Mouse (Mus musculus) stomach, embryonic 15.5 days (tissue): ENCODE data around the gene Cflar. TPM values are rescaled to one million over a fixed set of nuclear protein-coding genes. Genes with fewer than 3 reads are reported as not detected.
"Not testable (repeated sequence)": the region's sequence is repeated elsewhere in the genome, so short reads cannot be mapped to it uniquely, and the experiment has no call there.

Experiments
- ATAC-seq: fragments of 200-750 bp; cut with Nextera tagmentation; 2 replicates; pipeline ENCODE4 v1.8.0; 2017; ENCODE audit warnings: low read depth, moderate number of reproducible peaks, moderate TSS enrichment; ENCODE audit not compliant: insufficient read depth, low FRiP score
- H3K27ac ChIP-seq: fragments of 300-500 bp; sonication (generic); 2 replicates; pipeline ENCODE4 v1.5.1; 2015; ENCODE audit warnings: mild to moderate bottlenecking, inconsistent platforms
- H3K27me3 ChIP-seq: fragments of 300-500 bp; sonication (generic); replicated peaks from 2 replicates; pipeline ENCODE4 v1.6.1; 2015; ENCODE audit warnings: inconsistent platforms
- H3K36me3 ChIP-seq: fragments of 300-500 bp; sonication (generic); 2 replicates; pipeline ENCODE4 v1.6.1; 2015; ENCODE audit warnings: inconsistent platforms
- H3K4me1 ChIP-seq: fragments of 300-500 bp; sonication (generic); 2 replicates; pipeline ENCODE4 v1.6.1; 2015; ENCODE audit warnings: inconsistent platforms
- H3K4me2 ChIP-seq: fragments of 300-500 bp; sonication (generic); 2 replicates; pipeline ENCODE4 v1.6.1; 2015; ENCODE audit warnings: mild to moderate bottlenecking, inconsistent platforms
- H3K4me3 ChIP-seq: fragments of 300-500 bp; sonication (generic); replicated peaks from 2 replicates; pipeline ENCODE4 v1.5.1; 2015; ENCODE audit warnings: inconsistent platforms
- H3K9ac ChIP-seq: fragments of 300-500 bp; sonication (generic); 2 replicates; pipeline ENCODE4 v1.6.1; 2015; ENCODE audit warnings: inconsistent platforms
- H3K9me3 ChIP-seq: fragments of 300-500 bp; sonication (generic); 2 replicates; pipeline ENCODE4 v1.6.1; 2016; ENCODE audit warnings: inconsistent platforms
- WGBS: fragments of 180-500 bp; shearing (Covaris S2); methylation state at CpG from one replicate; pipeline ENCODE4 v1.1.7; 2015; 5-methylcytosine and 5-hydroxymethylcytosine counted together
- polyA plus RNA-seq: library from polyadenylated mRNA; unstranded; fragments of >200 nt; fragmentation: Nextera tagmentation; extraction: Ambion mirVana; gene quantifications from 2 replicates; pipeline ENCODE4 v1.2.1, GENCODE M21; 2015

The Cflar gene
- polyA plus RNA-seq, 1 experiment from 2014 or later: 38.2 TPM

DNA sequence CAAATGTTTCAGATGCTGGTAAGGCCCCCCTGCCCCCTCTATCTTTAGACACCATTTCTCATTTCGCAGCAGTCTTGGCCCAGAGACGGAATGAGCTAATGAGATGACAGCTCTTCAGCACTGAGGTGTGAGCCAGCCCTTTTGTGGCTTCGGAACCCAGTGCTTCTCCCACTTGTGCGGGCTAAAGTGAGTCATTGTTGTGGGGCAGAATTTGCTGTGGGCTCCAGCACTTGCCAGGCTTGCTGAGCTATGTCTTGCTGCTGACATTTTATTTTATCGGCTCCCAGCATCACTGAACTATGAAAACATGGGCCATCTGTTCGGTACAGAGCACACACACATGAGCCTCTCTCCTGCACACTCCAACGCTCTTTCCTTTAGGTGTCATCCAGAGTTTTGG, 28.2 kb downstream of the Cflar start:
- WGBS: 91% methylated on average over 7 of the region's 7 CpGs
- Histone ChIP-seq H3K9me3 (no peaks in the 10 kb centered on the region), H3K27me3 (no peaks in the 10 kb centered on the region), H3K4me2 (no peak overlapping the region), H3K36me3 (peaks cover 46% of the 10 kb centered on the region), H3K27ac (no peak overlapping the region), H3K9ac (no peak overlapping the region), H3K4me3 (no peak overlapping the region), H3K4me1 (no peaks in the 10 kb centered on the region)
- ATAC-seq: no peak

DNA sequence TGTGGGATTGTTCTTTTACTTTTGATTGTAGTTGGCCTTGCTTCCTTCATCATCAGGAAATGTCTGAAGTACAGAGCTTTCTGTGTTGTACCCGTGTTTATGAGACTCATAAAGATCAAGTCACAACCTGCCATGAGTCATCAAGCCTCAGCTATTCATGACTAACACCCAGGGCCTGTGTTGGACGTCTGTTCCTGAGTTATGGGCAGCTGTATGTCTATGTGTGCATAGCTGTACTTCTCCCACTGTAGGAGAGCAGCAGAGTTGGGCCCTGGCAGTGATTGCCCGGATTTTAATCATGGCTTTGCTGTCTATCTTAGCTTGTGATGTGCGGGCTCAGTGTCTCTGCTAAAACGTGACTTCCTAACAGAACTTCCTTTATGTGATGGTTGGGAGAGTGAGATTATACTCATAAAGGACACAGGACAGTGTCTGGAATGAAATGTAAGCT, 31.3 kb downstream of the Cflar start:
- WGBS: 71% methylated on average over 5 of the region's 5 CpGs
- Histone ChIP-seq H3K4me1 (no peaks in the 10 kb centered on the region), H3K9me3 (no peaks in the 10 kb centered on the region), H3K36me3 (peaks cover 44% of the 10 kb centered on the region), H3K4me2 (no peak overlapping the region), H3K4me3 (no peak overlapping the region), H3K27me3 (no peaks in the 10 kb centered on the region), H3K27ac (no peak overlapping the region), H3K9ac (no peak overlapping the region)
- ATAC-seq: no peak

- WGBS: 84% methylated on average over 6 of the region's 6 CpGs
These were observed 31.9 kb downstream of the Cflar start for GRCm38 (mm10) chr1:58743252-58743651.

GRCm38 (mm10) chr1:58744645-58745044, 33.3 kb downstream of the Cflar start:
- ATAC-seq: no peak
- H3K9ac ChIP-seq: no peak overlapping the region
- H3K4me1 ChIP-seq: no peaks in the 10 kb centered on the region
- no peaks in the 10 kb centered on the region for H3K9me3 ChIP-seq
- H3K27ac ChIP-seq: no peak overlapping the region
- WGBS: 86% methylated on average over 7 of the region's 7 CpGs
- no peak overlapping the region for H3K4me3 ChIP-seq
- H3K36me3 ChIP-seq: peaks cover 54% of the 10 kb centered on the region
- H3K27me3 ChIP-seq: no peaks in the 10 kb centered on the region
- no peak overlapping the region for H3K4me2 ChIP-seq

More at GRCm38 (mm10) chr1:58743252-58743651, 31.9 kb downstream of the Cflar start:
- Histone ChIP-seq H3K4me1 (no peaks in the 10 kb centered on the region), H3K4me3 (no peak overlapping the region), H3K27me3 (no peaks in the 10 kb centered on the region), H3K4me2 (no peak overlapping the region), H3K27ac (no peak overlapping the region), H3K36me3 (peaks cover 48% of the 10 kb centered on the region), H3K9me3 (no peaks in the 10 kb centered on the region), H3K9ac (no peak overlapping the region)
- ATAC-seq: no peak

DNA sequence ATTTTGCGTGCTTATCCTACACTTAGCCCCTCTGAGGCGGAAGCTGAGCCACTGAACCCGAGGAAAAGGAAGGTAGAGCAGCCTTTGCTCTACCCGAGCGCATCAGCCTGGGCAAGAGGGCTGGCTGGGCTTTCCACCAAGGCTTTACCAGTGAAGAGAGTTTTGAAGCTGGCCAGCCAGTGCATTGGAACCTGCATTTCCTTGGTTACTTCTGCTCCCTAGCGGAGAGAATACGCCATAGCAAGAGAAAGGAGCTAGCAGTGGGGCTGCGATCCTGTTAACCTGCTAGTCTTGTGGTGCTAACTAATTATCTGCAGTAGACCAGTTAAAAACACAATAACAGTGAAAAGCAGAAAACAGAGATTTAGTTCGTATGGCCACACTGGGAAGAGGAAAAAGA, 35.6 kb downstream of the Cflar start:
- no peaks in the 10 kb centered on the region for H3K27me3 ChIP-seq
- H3K4me3 ChIP-seq: no peak overlapping the region
- ATAC-seq: no peak
- H3K9me3 ChIP-seq: no peaks in the 10 kb centered on the region
- H3K9ac ChIP-seq: no peak overlapping the region
- peaks cover 38% of the 10 kb centered on the region for H3K36me3 ChIP-seq
- H3K27ac ChIP-seq: no peak overlapping the region
- H3K4me2 ChIP-seq: no peak overlapping the region
- 70% methylated on average over 9 of the region's 9 CpGs for WGBS
- no peaks in the 10 kb centered on the region for H3K4me1 ChIP-seq

- Histone ChIP-seq H3K4me2 (no peak overlapping the region), H3K27me3 (no peaks in the 10 kb centered on the region), H3K4me3 (no peak overlapping the region), H3K27ac (no peak overlapping the region), H3K9me3 (no peaks in the 10 kb centered on the region), H3K36me3 (peaks cover 8% of the 10 kb centered on the region; the same call in 1 of the 2 replicates), H3K9ac (no peak overlapping the region), H3K4me1 (no peaks in the 10 kb centered on the region)
- no peak for ATAC-seq
- 91% methylated on average over 3 of the region's 3 CpGs for WGBS
These were observed 48.1 kb downstream of the Cflar start for GRCm38 (mm10) chr1:58759451-58759850.

DNA sequence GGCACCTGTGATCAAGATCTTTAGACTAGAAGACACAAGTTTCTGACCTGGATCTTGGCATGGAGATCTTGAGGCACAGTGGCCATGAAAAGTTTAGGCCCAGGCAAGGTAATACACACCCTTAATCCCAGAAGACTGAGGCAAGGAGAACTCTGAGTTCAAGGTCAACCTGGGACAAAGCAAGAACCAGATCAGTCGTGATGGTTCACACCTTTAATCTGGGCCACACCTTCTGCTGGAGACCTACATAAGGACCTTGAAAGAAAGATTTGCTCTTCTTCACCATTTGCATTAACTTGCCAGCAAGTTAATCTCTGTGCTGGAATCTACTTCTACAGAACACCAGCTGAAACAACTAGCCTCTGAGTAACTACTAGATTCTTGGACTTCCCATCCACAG, 49.3 kb downstream of the Cflar start:
- Histone ChIP-seq H3K4me1 (no peaks in the 10 kb centered on the region), H3K4me2 (no peak overlapping the region), H3K36me3 (0 out of 2 replicates have a peak, but pooled peaks cover 3% of the 10 kb centered on the region), H3K4me3 (no peak overlapping the region), H3K9me3 (no peaks in the 10 kb centered on the region), H3K27me3 (no peaks in the 10 kb centered on the region), H3K9ac (no peak overlapping the region), H3K27ac (no peak overlapping the region)
- no peak for ATAC-seq
- 74% methylated on average over 1 of the region's 1 CpGs for WGBS

DNA sequence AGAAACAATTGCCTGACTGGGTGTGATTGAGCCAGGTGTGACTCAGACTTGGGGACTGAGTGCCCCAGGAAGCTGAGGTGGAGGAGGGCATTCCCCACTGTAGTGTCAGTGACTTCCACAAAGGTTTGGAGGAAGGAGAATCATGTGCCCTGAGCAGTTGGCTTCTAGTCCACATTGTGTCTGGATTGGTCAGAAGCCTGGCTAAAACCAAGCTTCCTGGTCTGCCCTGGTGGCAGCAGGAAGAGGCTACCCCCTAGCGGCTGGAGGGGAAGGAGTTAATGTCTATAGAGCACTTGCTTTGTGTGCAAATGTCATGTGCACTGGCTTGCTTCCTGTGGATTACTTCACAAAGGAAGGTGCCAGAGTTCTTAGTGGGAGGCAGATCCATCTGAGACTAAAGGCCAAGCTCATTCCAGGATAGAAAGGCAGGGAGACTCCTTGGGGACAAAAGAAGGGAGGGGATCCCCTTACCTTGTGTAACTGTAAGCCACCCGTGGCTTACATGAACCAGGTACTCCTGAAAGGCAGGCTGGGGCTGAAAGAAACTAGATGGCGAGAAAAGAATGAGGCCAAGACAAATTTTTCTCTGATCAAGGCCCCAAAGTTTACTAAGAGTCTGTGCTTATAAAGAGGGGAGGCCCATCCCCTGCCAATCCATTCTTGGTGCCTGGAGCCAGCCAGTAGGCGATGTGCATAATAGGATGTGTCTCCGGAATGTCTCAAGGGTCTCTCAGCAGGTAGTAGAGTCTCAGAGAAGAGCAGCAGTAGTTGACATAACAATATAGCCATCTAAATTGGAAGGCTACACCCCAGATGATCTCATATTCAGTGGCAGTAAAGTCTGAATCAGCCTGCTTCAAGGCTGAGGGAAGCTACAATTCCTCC, 50.3 kb downstream of the Cflar start:
- H3K4me3 ChIP-seq, ATAC-seq, H3K27me3 ChIP-seq, H3K36me3 ChIP-seq, H3K27ac ChIP-seq, H3K4me1 ChIP-seq, H3K9me3 ChIP-seq, H3K9ac ChIP-seq, H3K4me2 ChIP-seq: not testable (repeated sequence)
- WGBS: 76% methylated on average over 5 of the region's 5 CpGs

DNA sequence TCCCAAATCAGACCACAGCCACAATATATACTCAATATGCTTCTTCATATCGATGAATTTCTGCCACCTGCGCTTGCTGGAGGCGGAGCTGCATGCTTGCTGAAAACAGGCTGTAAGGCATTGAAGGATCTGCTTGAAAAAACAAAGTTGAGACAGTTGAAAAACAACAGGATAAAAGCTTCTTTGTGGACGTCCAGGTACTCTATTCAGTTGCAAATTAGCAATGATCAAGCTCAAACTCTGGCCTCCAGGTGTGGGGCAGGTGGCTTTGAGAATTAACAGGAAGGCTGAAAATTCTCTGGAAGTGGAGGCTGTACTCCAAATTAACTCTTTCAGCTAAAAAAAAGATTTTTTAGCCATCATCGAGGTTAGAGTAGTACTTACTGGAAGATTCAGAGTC, 51.3 kb downstream of the Cflar start:
- Histone ChIP-seq H3K9me3 (no peaks in the 10 kb centered on the region), H3K4me3 (no peak overlapping the region), H3K4me2 (no peak overlapping the region), H3K36me3 (no peaks in the 10 kb centered on the region), H3K27me3 (no peaks in the 10 kb centered on the region), H3K9ac (no peak overlapping the region), H3K4me1 (no peaks in the 10 kb centered on the region), H3K27ac (no peak overlapping the region)
- ATAC-seq: no peak
- 73% methylated on average over 5 of the region's 5 CpGs for WGBS

- H3K4me1 ChIP-seq, H3K36me3 ChIP-seq, H3K4me2 ChIP-seq, H3K9me3 ChIP-seq, H3K27ac ChIP-seq, H3K4me3 ChIP-seq, H3K27me3 ChIP-seq, ATAC-seq, H3K9ac ChIP-seq: not testable (repeated sequence)
- 74% methylated on average over 4 of the region's 4 CpGs for WGBS
These were observed 55.1 kb downstream of the Cflar start for GRCm38 (mm10) chr1:58766446-58766845.

DNA sequence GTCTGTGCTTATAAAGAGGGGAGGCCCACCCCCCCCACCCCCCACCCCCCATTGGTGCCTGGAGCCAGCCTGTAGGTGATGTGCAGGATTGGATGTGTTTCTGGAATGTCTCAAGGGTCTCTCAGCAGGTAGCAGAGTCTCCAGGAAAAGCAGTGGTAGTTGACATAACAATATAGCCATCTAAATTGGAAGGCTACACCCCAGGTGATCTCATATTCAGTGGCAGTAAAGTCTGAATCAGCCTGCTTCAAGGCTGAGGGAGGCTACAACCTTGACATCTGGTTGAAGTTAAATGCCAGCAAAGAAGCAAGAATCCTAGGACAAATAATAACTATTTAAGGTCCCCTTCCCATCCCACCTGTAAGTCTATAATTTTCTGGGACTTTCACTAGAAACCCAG, 57.8 kb downstream of the Cflar start:
- no peaks in the 10 kb centered on the region for H3K36me3 ChIP-seq
- H3K4me3 ChIP-seq: no peak overlapping the region
- no peak for ATAC-seq
- H3K27me3 ChIP-seq: no peaks in the 10 kb centered on the region
- no peaks in the 10 kb centered on the region for H3K4me1 ChIP-seq
- H3K4me2 ChIP-seq: no peak overlapping the region
- no peak overlapping the region for H3K27ac ChIP-seq
- no peaks in the 10 kb centered on the region for H3K9me3 ChIP-seq
- no peak overlapping the region for H3K9ac ChIP-seq

DNA sequence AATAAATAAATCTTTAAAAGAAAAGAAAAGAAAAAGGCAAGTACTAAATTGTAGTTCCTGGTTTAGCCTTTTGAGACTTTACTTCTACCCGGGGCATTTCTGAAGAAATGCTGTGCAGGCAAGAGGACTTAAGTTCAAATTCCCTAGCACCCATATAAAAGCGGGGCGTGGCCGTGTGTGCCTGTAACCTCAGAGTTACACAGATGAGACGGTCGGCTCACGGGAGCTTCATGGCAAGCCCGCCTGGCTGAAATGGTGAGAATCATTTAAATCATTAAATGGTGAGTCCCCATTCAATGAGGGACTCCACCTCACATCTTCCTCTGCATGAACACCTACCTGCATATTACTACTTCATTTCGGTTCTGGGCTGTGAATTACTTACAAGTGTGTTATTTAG, 58.4 kb downstream of the Cflar start:
- no peak overlapping the region for H3K4me2 ChIP-seq
- H3K4me3 ChIP-seq: no peak overlapping the region
- no peaks in the 10 kb centered on the region for H3K9me3 ChIP-seq
- WGBS: 57% methylated on average over 9 of the region's 9 CpGs
- H3K27ac ChIP-seq: no peak overlapping the region
- no peak overlapping the region for H3K9ac ChIP-seq
- no peaks in the 10 kb centered on the region for H3K4me1 ChIP-seq
- H3K36me3 ChIP-seq: no peaks in the 10 kb centered on the region
- no peaks in the 10 kb centered on the region for H3K27me3 ChIP-seq
- ATAC-seq: no peak
